Mouse (Mus musculus) liver, embryonic 13.5 days (tissue): Measurements from ENCODE around the gene Nhlrc3. TPM values are rescaled to one million over a fixed set of nuclear protein-coding genes. Genes with fewer than 3 reads are reported as not detected.

Source experiments
- ATAC-seq: fragments of 200-750 bp; cut with Nextera tagmentation; 2 replicates; pipeline ENCODE4 v1.8.0; 2017; ENCODE audit warnings: low read depth, mild to moderate bottlenecking, moderate number of reproducible peaks, moderate library complexity
- DNase-seq: peaks from one replicate; pipeline ENCODE4 v3.0.0; 2022
- H3K27ac ChIP-seq: fragments of 300-500 bp; sonication (generic); 2 replicates; pipeline ENCODE4 v1.5.1; 2015; ENCODE audit warnings: moderate library complexity, mild to moderate bottlenecking, inconsistent platforms
- H3K27me3 ChIP-seq: fragments of 300-500 bp; sonication (generic); 2 replicates; pipeline ENCODE4 v1.6.1; 2015; ENCODE audit warnings: mild to moderate bottlenecking, inconsistent platforms
- H3K36me3 ChIP-seq: fragments of 300-500 bp; sonication (generic); 2 replicates; pipeline ENCODE4 v1.6.1; 2015; ENCODE audit warnings: mild to moderate bottlenecking, inconsistent platforms
- H3K4me1 ChIP-seq: fragments of 300-500 bp; sonication (generic); replicated peaks from 2 replicates; pipeline ENCODE4 v1.6.1; 2015; ENCODE audit warnings: inconsistent platforms
- H3K4me2 ChIP-seq: fragments of 300-500 bp; sonication (generic); 2 replicates; pipeline ENCODE4 v1.6.1; 2015; ENCODE audit warnings: inconsistent platforms, mild to moderate bottlenecking, moderate library complexity
- H3K4me3 ChIP-seq: fragments of 300-500 bp; sonication (generic); replicated peaks from 2 replicates; pipeline ENCODE4 v1.5.1; 2015; ENCODE audit warnings: mild to moderate bottlenecking, inconsistent platforms
- H3K9ac ChIP-seq: fragments of 300-500 bp; sonication (generic); 2 replicates; pipeline ENCODE4 v1.6.1; 2015; ENCODE audit warnings: mild to moderate bottlenecking, inconsistent platforms
- H3K9me3 ChIP-seq: fragments of 300-500 bp; sonication (generic); replicated peaks from 2 replicates; pipeline ENCODE4 v1.6.1; 2016; ENCODE audit warnings: inconsistent platforms
- WGBS: fragments of 180-500 bp; shearing (Covaris S2); methylation state at CpG from one replicate; pipeline ENCODE4 v1.1.7; 2015; ENCODE audit not compliant: insufficient replicate concordance; 5-methylcytosine and 5-hydroxymethylcytosine counted together
- polyA plus RNA-seq: library from polyadenylated mRNA; unstranded; fragments of >200 nt; fragmentation: Nextera tagmentation; extraction: Ambion mirVana; gene quantifications from 2 replicates; pipeline ENCODE4 v1.2.1, GENCODE M21; 2015

The Nhlrc3 gene
- polyA plus RNA-seq, 1 experiment from 2014 or later: 4.0 TPM

- Histone ChIP-seq H3K9me3 (no peaks in the 10 kb centered on the region), H3K4me1 (no peaks in the 10 kb centered on the region), H3K27ac (no peak overlapping the region), H3K4me2 (no peak overlapping the region), H3K9ac (no peak overlapping the region), H3K36me3 (no peaks in the 10 kb centered on the region), H3K4me3 (no peak overlapping the region), H3K27me3 (no peaks in the 10 kb centered on the region)
- ATAC-seq: no peak
- DNase-seq: no peak
- 70% methylated on average over 7 of the region's 7 CpGs for WGBS
Observed at GRCm38 (mm10) chr3:53417701-53418100, 45.4 kb downstream of the Nhlrc3 start.

GRCm38 (mm10) chr3:53416036-53416506, 47.1 kb downstream of the Nhlrc3 start:
- H3K36me3 ChIP-seq: no peaks in the 10 kb centered on the region
- no peak overlapping the region for H3K27ac ChIP-seq
- no peak overlapping the region for H3K9ac ChIP-seq
- no peaks in the 10 kb centered on the region for H3K4me1 ChIP-seq
- H3K4me3 ChIP-seq: no peak overlapping the region
- no peaks in the 10 kb centered on the region for H3K27me3 ChIP-seq
- no peaks in the 10 kb centered on the region for H3K9me3 ChIP-seq
- ATAC-seq (no peak), DNase-seq (no peak)
- WGBS: 60% methylated on average over 5 of the region's 5 CpGs
- no peak overlapping the region for H3K4me2 ChIP-seq

GRCm38 (mm10) chr3:53413959-53414358, 49.2 kb downstream of the Nhlrc3 start:
- WGBS: 49% methylated on average over 3 of the region's 3 CpGs
- Histone ChIP-seq H3K9ac (no peak overlapping the region), H3K4me1 (no peaks in the 10 kb centered on the region), H3K27ac (no peak overlapping the region), H3K4me3 (no peak overlapping the region), H3K4me2 (no peak overlapping the region), H3K27me3 (no peaks in the 10 kb centered on the region), H3K36me3 (no peaks in the 10 kb centered on the region), H3K9me3 (no peaks in the 10 kb centered on the region)
- DNase-seq (no peak), ATAC-seq (no peak)

GRCm38 (mm10) chr3:53413465-53413864, 49.7 kb downstream of the Nhlrc3 start:
- no peak overlapping the region for H3K4me2 ChIP-seq
- H3K4me3 ChIP-seq: no peak overlapping the region
- H3K9me3 ChIP-seq: no peaks in the 10 kb centered on the region
- DNase-seq (no peak), ATAC-seq (no peak)
- H3K27me3 ChIP-seq: no peaks in the 10 kb centered on the region
- 47% methylated on average over 2 of the region's 2 CpGs for WGBS
- no peak overlapping the region for H3K27ac ChIP-seq
- H3K36me3 ChIP-seq: no peaks in the 10 kb centered on the region
- H3K9ac ChIP-seq: no peak overlapping the region
- H3K4me1 ChIP-seq: no peaks in the 10 kb centered on the region

GRCm38 (mm10) chr3:53412259-53412658, 50.9 kb downstream of the Nhlrc3 start:
- Histone ChIP-seq H3K4me3 (no peak overlapping the region), H3K27me3 (no peaks in the 10 kb centered on the region), H3K4me1 (no peaks in the 10 kb centered on the region), H3K4me2 (no peak overlapping the region), H3K27ac (no peak overlapping the region), H3K36me3 (no peaks in the 10 kb centered on the region), H3K9me3 (no peaks in the 10 kb centered on the region), H3K9ac (no peak overlapping the region)
- 68% methylated on average over 5 of the region's 5 CpGs for WGBS
- no peak for DNase-seq
- no peak for ATAC-seq

- Histone ChIP-seq H3K36me3 (no peaks in the 10 kb centered on the region), H3K4me2 (no peak overlapping the region), H3K9ac (no peak overlapping the region), H3K27me3 (no peaks in the 10 kb centered on the region), H3K9me3 (no peaks in the 10 kb centered on the region), H3K4me3 (no peak overlapping the region), H3K27ac (no peak overlapping the region), H3K4me1 (no peaks in the 10 kb centered on the region)
- WGBS: 56% methylated on average over 6 of the region's 6 CpGs
- ATAC-seq (no peak), DNase-seq (no peak)
Observed at GRCm38 (mm10) chr3:53410031-53410430, 53.1 kb downstream of the Nhlrc3 start.

- H3K9ac ChIP-seq: no peak overlapping the region
- no peaks in the 10 kb centered on the region for H3K36me3 ChIP-seq
- no peaks in the 10 kb centered on the region for H3K27me3 ChIP-seq
- DNase-seq (no peak), ATAC-seq (no peak)
- WGBS: 64% methylated on average over 1 of the region's 1 CpGs
- H3K4me3 ChIP-seq: no peak overlapping the region
- H3K27ac ChIP-seq: no peak overlapping the region
- no peak overlapping the region for H3K4me2 ChIP-seq
- no peaks in the 10 kb centered on the region for H3K4me1 ChIP-seq
- H3K9me3 ChIP-seq: no peaks in the 10 kb centered on the region
Observed at GRCm38 (mm10) chr3:53407145-53407544, 56.0 kb downstream of the Nhlrc3 start.

Other genes with a start within 250 kb of the Nhlrc3 start
- gene Proser1, start 334 bp upstream of the Nhlrc3 start, polyA plus RNA-seq: 4.9 and 5.4 TPM in 2 replicates
- gene Stoml3, start 25.3 kb upstream of the Nhlrc3 start, polyA plus RNA-seq: not detected in 2 replicates
- 0.35 and 0.39 TPM in 2 replicates for gene Frem2, start 194.0 kb upstream of the Nhlrc3 start, polyA plus RNA-seq